Mouse (Mus musculus) liver, postnatal 0 days (tissue): ENCODE measurements around the gene Gsx1. TPM values are rescaled to one million over a fixed set of nuclear protein-coding genes. Genes with fewer than 3 reads are reported as not detected.
A peak's percentile ranks its signal among the peaks of the same experiment; 100 is the strongest.

Source experiments
- ATAC-seq: fragments of 200-750 bp; cut with Nextera tagmentation; 2 replicates; pipeline ENCODE4 v1.8.0; 2017; ENCODE audit warnings: mild to moderate bottlenecking, moderate library complexity
- DNase-seq: peaks from one replicate; pipeline ENCODE4 v3.0.0-alpha.2; 2016
- H3K27ac ChIP-seq: fragments of 300-500 bp; sonication (generic); 2 replicates; pipeline ENCODE4 v1.5.1; 2014; ENCODE audit warnings: antibody characterized with exemption, moderate library complexity, mild to moderate bottlenecking, low read depth
- H3K27me3 ChIP-seq: fragments of 300-500 bp; sonication (generic); 2 replicates; pipeline ENCODE4 v1.6.1; 2014; ENCODE audit warnings: low read length, control low read depth, mixed read lengths; ENCODE audit not compliant: insufficient read depth
- H3K36me3 ChIP-seq: fragments of 300-500 bp; sonication (generic); replicated peaks from 2 replicates; pipeline ENCODE4 v1.6.1; 2014; ENCODE audit warnings: mild to moderate bottlenecking, control low read depth, low read length, moderate library complexity, mixed read lengths; ENCODE audit not compliant: insufficient read depth
- H3K4me1 ChIP-seq: fragments of 300-500 bp; sonication (generic); 2 replicates; pipeline ENCODE4 v1.6.1; 2014; ENCODE audit warnings: antibody characterized with exemption, mild to moderate bottlenecking, control low read depth; ENCODE audit not compliant: insufficient read depth
- H3K4me2 ChIP-seq: fragments of 300-500 bp; sonication (generic); 2 replicates; pipeline ENCODE4 v1.6.1; 2014; ENCODE audit warnings: low read depth, mild to moderate bottlenecking, low read length, moderate library complexity, mixed read lengths
- H3K4me3 ChIP-seq: fragments of 300-500 bp; sonication (generic); 2 replicates; pipeline ENCODE4 v1.5.1; 2014; ENCODE audit warnings: low read depth, low read length
- H3K9ac ChIP-seq: fragments of 300-500 bp; sonication (generic); replicated peaks from 2 replicates; pipeline ENCODE4 v1.6.1; 2014; ENCODE audit warnings: mild to moderate bottlenecking, moderate library complexity
- H3K9me3 ChIP-seq: fragments of 300-500 bp; sonication (generic); 2 replicates; pipeline ENCODE4 v1.6.1; 2016; ENCODE audit warnings: mild to moderate bottlenecking, control low read depth, low read length, mixed read lengths
- CTCF ChIP-seq: sonication (generic); IDR thresholded peaks from 2 replicates; pipeline ENCODE4 v1.5.1; 2016; ENCODE audit warnings: antibody characterized with exemption, low read depth
- EP300 ChIP-seq: IDR thresholded peaks from 2 replicates; pipeline ENCODE4 v1.6.1; 2016; ENCODE audit warnings: antibody characterized with exemption, low read depth, mild to moderate bottlenecking
- WGBS: fragments of 180-500 bp; shearing (Covaris S2); extraction: QIAGEN DNeasy Blood & Tissue Kit; methylation state at CpG from one replicate; pipeline ENCODE4 v1.1.7; 2014; ENCODE audit not compliant: insufficient replicate concordance; 5-methylcytosine and 5-hydroxymethylcytosine counted together
- polyA plus RNA-seq: library from polyadenylated mRNA; unstranded; fragments of >200 nt; fragmentation: Nextera tagmentation; extraction: Ambion mirVana; gene quantifications from 2 replicates; pipeline ENCODE4 v1.2.1, GENCODE M21; 2015

Gene Gsx1
- polyA plus RNA-seq, result not detected in 2 replicates

DNA sequence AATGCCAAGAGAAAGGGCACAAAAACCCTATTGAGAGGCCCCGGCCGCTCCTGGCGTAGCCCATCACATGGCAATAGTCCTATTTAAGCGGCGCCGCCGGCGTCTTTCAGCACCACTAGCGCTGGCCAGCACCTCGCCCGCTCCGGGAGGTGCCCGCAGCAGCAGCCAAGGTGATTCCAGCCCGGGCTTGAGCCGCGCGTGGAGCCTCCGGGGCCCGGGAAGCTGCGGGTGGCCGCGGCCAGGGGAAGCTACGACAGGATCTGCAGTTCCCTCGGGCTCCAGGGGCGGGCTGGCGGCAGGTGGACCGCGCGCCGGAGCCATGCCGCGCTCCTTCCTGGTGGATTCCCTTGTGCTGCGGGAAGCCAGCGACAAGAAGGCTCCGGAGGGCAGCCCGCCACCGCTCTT is at the start of gene Gsx1:
TSS of gene Gsx1 (plus strand) at position 126 of the 405 bp plus-strand sequence.
- Histone ChIP-seq H3K27ac (no peak within 1 kb of the TSS), H3K36me3 (no peaks in the 10 kb centered on the region), H3K27me3 (peaks cover 87% of the 10 kb centered on the region), H3K9ac (no peak within 1 kb of the TSS), H3K9me3 (peaks cover under 1% of the 10 kb centered on the region), H3K4me1 (peaks cover 21% of the 10 kb centered on the region), H3K4me3 (peak within 1 kb of the TSS; percentile 29; the same call in 1 of the 2 replicates), H3K4me2 (peak within 1 kb of the TSS; percentile 57)
- TF ChIP-seq EP300 (no peak), CTCF (no peak)
- ATAC-seq (peak; percentile 72), DNase-seq (peak; percentile 74)
- WGBS, result 4% methylated on average over 31 of the region's 37 CpGs

DNA sequence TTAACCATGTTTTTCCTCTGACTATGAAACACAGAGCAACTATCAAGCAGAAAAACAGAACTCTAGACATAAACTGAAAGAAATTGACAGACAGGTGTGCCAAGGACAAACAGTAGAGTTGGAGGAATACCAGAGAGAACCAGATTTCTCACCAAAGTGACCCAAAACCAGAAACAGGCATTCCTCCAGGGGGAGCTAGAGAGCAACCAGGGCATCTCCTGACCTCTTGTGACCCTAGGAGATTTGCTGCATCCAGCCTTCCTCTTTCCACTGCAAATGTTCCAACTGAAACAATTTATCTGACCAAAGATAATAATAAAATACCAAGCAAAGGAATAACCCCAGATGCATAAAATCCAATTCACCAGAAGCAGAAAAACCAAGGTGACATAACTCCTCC is 41.2 kb upstream of the Gsx1 start:
- ATAC-seq (no peak), DNase-seq (no peak)
- Histone ChIP-seq H3K4me3 (no peak overlapping the region), H3K4me2 (no peak overlapping the region), H3K4me1 (no peaks in the 10 kb centered on the region), H3K27me3 (no peaks in the 10 kb centered on the region), H3K9ac (no peak overlapping the region), H3K36me3 (no peaks in the 10 kb centered on the region), H3K27ac (no peak overlapping the region), H3K9me3 (no peaks in the 10 kb centered on the region)
- no peak for TF ChIP-seq EP300
- peak; percentile 48 for TF ChIP-seq CTCF

DNA sequence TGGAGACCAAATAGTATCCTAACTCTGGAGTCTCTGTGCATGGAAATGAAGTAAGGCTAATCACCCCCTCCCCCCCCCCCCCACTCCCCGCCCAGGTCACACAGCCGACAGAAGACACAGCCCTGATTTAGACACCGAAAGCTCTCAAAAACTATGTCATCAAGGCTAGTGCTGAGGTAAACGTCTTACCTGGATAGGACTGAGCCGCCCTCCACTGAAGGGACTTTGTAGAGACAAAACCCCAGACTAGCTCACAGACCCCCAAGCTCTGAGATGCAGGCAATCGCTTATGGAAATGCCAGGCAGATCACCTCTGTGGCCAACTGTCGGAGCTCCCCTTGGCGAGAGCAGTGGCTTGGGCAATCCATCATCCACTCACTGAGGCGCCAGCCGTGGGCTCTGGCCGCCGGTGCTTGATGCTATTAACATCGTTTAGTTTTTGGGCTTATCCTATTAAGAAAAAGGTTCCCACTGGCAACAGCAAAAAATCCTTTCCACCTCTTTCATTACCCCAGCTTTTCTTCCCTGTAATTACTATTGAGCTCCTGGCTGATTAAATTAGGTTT is 33.6 kb upstream of the Gsx1 start:
- TF ChIP-seq EP300 (no peak), CTCF (no peak)
- Histone ChIP-seq H3K27me3 (no peaks in the 10 kb centered on the region), H3K9ac (no peak overlapping the region), H3K9me3 (no peaks in the 10 kb centered on the region), H3K4me2 (no peak overlapping the region), H3K4me1 (no peaks in the 10 kb centered on the region), H3K4me3 (no peak overlapping the region), H3K36me3 (no peaks in the 10 kb centered on the region), H3K27ac (no peak overlapping the region)
- ATAC-seq (no peak), DNase-seq (no peak)
- 23% methylated on average over 13 of the region's 13 CpGs for WGBS

DNA sequence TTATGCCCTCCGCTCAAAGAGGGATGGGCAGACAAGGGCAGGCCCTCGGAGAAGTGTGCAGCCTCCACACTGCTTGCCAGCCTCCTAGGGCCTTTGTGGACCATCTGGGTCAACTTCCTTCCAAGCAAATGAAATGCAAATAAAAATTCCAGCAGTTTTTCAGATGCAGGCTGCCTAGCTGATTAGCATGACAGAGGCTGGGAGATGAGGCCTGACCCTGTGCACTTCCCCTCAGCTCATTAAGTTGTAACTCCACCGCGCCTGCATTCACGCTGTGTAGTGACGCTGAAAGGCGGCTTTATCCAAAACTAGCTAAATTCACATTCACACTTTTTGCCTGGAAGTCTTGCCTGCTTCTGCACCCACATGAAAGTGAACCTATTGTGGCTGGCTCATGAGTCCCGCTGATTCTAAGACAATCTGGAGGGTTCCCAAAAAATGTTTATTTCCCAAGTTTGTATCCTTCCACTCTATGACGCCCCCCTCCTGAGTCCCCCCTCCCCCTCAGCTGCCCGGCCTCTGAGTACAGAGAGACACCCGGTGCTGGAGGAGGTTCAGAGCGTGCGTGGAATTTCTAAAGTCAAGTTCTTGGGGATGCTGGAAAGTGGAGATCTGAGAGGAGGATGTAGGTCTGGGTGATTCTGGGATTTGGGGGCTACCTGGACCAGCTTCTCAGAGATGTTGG is 32.9 kb upstream of the Gsx1 start:
- Histone ChIP-seq H3K9ac (no peak overlapping the region), H3K27me3 (no peaks in the 10 kb centered on the region), H3K36me3 (no peaks in the 10 kb centered on the region), H3K4me3 (no peak overlapping the region), H3K4me1 (no peaks in the 10 kb centered on the region), H3K9me3 (no peaks in the 10 kb centered on the region), H3K27ac (no peak overlapping the region), H3K4me2 (no peak overlapping the region)
- TF ChIP-seq EP300, result no peak
- TF ChIP-seq CTCF, result no peak
- WGBS, result 32% methylated on average over 13 of the region's 13 CpGs
- ATAC-seq, result no peak
- DNase-seq, result no peak

DNA sequence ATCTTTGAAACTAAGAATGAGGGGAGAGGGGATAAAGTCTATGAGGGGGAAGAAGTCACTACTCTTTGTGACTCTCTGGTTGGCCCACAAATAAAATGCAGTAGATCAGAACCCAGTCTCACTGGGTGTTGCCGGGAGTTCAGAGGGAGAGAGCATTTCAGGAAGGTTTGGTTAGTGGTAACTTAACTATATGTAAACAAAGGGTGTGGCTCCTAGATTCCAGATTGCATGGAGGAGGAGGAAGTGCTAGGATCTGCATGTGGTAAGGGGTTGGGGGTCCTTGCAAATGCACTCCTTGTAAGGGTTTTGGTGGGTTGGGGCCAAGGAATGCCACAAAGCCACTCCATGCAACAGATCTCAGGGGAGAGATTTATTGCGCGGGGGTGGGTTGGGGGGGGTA is 32.1 kb upstream of the Gsx1 start:
- Histone ChIP-seq H3K9me3 (no peaks in the 10 kb centered on the region), H3K4me1 (no peaks in the 10 kb centered on the region), H3K36me3 (no peaks in the 10 kb centered on the region), H3K4me2 (no peak overlapping the region), H3K4me3 (no peak overlapping the region), H3K27ac (no peak overlapping the region), H3K9ac (no peak overlapping the region), H3K27me3 (no peaks in the 10 kb centered on the region)
- ATAC-seq (no peak), DNase-seq (no peak)
- 36% methylated on average over 3 of the region's 3 CpGs for WGBS
- TF ChIP-seq EP300 (no peak), CTCF (no peak)

DNA sequence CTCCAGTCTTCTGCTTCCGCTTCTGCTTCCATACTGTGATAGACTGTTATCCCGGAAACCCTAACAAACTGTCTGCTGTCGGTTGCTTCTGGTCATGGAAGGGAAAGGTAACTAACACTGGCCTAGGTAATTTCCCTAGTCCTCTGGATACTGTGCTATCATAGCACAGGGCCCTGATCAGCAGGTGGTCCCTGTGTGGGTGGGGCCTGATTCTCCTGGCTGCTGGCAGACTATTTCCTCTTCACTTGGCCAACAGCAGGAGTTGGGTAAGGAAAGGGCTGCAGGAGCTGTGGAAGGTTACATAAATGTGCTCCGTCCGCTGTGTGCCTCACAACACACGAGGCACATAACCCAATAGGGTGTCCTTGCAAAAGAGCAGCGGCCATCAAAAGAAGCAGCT is 31.1 kb upstream of the Gsx1 start:
- no peaks in the 10 kb centered on the region for H3K4me1 ChIP-seq
- no peaks in the 10 kb centered on the region for H3K36me3 ChIP-seq
- H3K27me3 ChIP-seq, result no peaks in the 10 kb centered on the region
- no peak overlapping the region for H3K27ac ChIP-seq
- no peak for DNase-seq
- TF ChIP-seq CTCF, result no peak
- no peak for TF ChIP-seq EP300
- 66% methylated on average over 7 of the region's 7 CpGs for WGBS
- no peaks in the 10 kb centered on the region for H3K9me3 ChIP-seq
- no peak overlapping the region for H3K4me3 ChIP-seq
- no peak overlapping the region for H3K4me2 ChIP-seq
- ATAC-seq, result no peak
- no peak overlapping the region for H3K9ac ChIP-seq
